Mouse (Mus musculus) lung, embryonic 15.5 days (tissue): ENCODE results near the gene Colgalt1. TPM values are rescaled to one million over a fixed set of nuclear protein-coding genes. Genes with fewer than 3 reads are reported as not detected.

Source experiments
- ATAC-seq: fragments of 200-750 bp; cut with Nextera tagmentation; 2 replicates; pipeline ENCODE4 v1.8.0; 2017; ENCODE audit warnings: moderate number of reproducible peaks, borderline replicate concordance; ENCODE audit not compliant: low FRiP score, low TSS enrichment; ENCODE audit errors: extremely low read depth
- H3K27ac ChIP-seq: fragments of 300-500 bp; sonication (generic); 2 replicates; pipeline ENCODE4 v1.5.1; 2015; ENCODE audit warnings: moderate library complexity, mild to moderate bottlenecking, inconsistent platforms
- H3K27me3 ChIP-seq: fragments of 300-500 bp; sonication (generic); 2 replicates; pipeline ENCODE4 v1.6.1; 2015; ENCODE audit warnings: inconsistent platforms
- H3K36me3 ChIP-seq: fragments of 300-500 bp; sonication (generic); 2 replicates; pipeline ENCODE4 v1.6.1; 2015; ENCODE audit warnings: inconsistent platforms
- H3K4me1 ChIP-seq: fragments of 300-500 bp; sonication (generic); 2 replicates; pipeline ENCODE4 v1.6.1; 2015; ENCODE audit warnings: inconsistent platforms
- H3K4me2 ChIP-seq: fragments of 300-500 bp; sonication (generic); 2 replicates; pipeline ENCODE4 v1.6.1; 2015; ENCODE audit warnings: inconsistent platforms, mild to moderate bottlenecking, moderate library complexity
- H3K4me3 ChIP-seq: fragments of 300-500 bp; sonication (generic); 2 replicates; pipeline ENCODE4 v1.5.1; 2015; ENCODE audit warnings: mild to moderate bottlenecking, inconsistent platforms
- H3K9ac ChIP-seq: fragments of 300-500 bp; sonication (generic); 2 replicates; pipeline ENCODE4 v1.6.1; 2015; ENCODE audit warnings: inconsistent platforms
- H3K9me3 ChIP-seq: fragments of 300-500 bp; sonication (generic); 2 replicates; pipeline ENCODE4 v1.6.1; 2016; ENCODE audit warnings: inconsistent platforms
- WGBS: fragments of 180-500 bp; shearing (Covaris S2); methylation state at CpG from one replicate; pipeline ENCODE4 v1.1.7; 2015; 5-methylcytosine and 5-hydroxymethylcytosine counted together
- polyA plus RNA-seq: library from polyadenylated mRNA; unstranded; fragments of >200 nt; fragmentation: Nextera tagmentation; extraction: Ambion mirVana; gene quantifications from 2 replicates; pipeline ENCODE4 v1.2.1, GENCODE M21; 2015

The Colgalt1 gene
- polyA plus RNA-seq, 1 experiment from 2014 or later: 79.3 TPM

DNA sequence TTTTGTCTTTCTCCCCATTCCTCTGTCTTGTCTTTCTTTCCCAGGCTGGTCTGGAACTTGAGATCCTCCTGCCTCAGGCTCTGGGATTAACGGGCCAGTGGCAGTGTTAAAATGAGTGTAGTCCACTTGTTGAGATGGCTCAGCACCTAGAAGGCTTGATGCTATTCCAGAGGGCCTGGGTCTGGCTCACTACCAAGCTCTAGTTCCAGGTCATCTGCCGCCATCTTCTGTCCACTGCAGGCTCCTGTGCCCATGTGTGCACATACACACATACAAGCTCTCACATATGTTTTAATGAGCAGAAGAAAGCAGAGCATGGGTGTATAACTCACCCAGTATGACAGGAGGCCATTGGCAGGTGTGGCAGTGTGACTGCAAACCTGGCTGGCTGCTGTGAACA is 38.7 kb upstream of the Colgalt1 start:
- Histone ChIP-seq H3K4me1 (peaks cover 40% of the 10 kb centered on the region), H3K36me3 (no peaks in the 10 kb centered on the region), H3K27me3 (no peaks in the 10 kb centered on the region; the same call in 1 of the 2 replicates), H3K4me3 (no peak overlapping the region; the same call in 1 of the 2 replicates), H3K27ac (peak overlapping the region; percentile 83; the same call in 1 of the 2 replicates), H3K9ac (no peak overlapping the region), H3K9me3 (no peaks in the 10 kb centered on the region), H3K4me2 (no peak overlapping the region)
- ATAC-seq: no peak
- 82% methylated on average over 2 of the region's 2 CpGs for WGBS

DNA sequence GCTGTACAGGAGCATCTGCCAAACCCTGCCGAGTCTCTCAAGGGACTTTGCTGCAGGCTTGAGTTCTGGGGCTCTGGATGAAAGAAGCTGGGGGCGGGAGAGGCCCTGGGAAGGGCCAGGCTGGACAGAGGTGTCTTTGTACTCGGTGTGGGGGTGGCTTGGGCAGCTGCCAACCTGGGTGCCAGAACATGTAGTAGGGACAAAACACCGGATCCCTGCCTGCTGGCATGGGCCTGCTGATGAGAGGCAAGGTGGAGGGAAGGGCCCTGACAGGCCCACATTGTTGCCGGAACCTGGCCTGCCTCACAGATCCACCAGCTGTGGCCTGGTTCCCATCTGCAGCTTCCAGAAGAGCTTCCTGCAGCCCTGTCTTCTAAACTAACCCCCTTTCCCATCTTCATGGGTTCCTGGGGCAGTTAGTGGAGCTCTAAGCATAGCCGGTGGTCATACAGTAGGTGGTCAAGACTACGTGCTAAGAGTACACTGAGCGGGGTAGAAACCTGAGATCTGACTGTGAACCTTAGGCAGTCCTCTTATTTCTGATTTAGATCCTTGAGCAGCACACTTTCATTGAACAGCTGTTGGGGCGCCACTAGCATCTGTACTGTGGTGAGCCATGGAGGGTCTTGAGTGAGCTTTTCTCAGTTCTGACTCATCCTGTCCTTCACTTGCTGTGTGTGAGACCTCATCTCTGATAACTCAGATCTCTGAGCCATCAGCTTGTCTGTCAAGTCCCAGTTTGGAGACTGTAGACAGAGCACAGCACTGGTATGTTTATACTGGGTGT is 37.8 kb upstream of the Colgalt1 start:
- H3K4me2 ChIP-seq: peak overlapping the region; percentile 13; the same call in 1 of the 2 replicates
- H3K9ac ChIP-seq: no peak overlapping the region
- no peaks in the 10 kb centered on the region for H3K36me3 ChIP-seq
- WGBS: 51% methylated on average over 9 of the region's 9 CpGs
- ATAC-seq: no peak
- H3K27me3 ChIP-seq: no peaks in the 10 kb centered on the region
- H3K9me3 ChIP-seq: no peaks in the 10 kb centered on the region
- H3K4me1 ChIP-seq: peaks cover 40% of the 10 kb centered on the region
- no peak overlapping the region for H3K4me3 ChIP-seq
- H3K27ac ChIP-seq: peak overlapping the region; percentile 83

DNA sequence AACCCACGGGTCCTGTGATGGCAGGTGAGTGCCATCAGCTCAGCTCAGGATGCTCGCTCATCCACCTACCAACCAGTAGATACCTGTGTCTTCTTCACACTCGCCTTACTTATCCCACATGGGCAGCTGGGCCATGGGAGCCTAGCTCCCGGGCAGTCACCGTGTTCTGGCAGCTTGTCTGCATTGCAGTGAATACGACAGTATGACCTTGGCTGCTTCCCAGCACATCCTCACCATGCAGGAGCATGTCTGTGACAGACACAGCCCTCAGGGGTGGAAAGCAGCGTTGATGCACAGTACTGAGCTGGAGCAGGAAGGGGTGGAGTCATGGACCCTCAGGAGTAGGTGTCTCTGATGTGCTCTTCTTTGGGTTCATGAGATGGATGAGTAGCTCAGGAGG is 36.4 kb upstream of the Colgalt1 start:
- H3K4me1 ChIP-seq: peaks cover 27% of the 10 kb centered on the region
- no peaks in the 10 kb centered on the region for H3K9me3 ChIP-seq
- no peak overlapping the region for H3K4me2 ChIP-seq
- H3K9ac ChIP-seq: no peak overlapping the region
- no peaks in the 10 kb centered on the region for H3K27me3 ChIP-seq
- H3K36me3 ChIP-seq: no peaks in the 10 kb centered on the region
- 58% methylated on average over 7 of the region's 7 CpGs for WGBS
- no peak overlapping the region for H3K4me3 ChIP-seq
- ATAC-seq: no peak
- no peak overlapping the region for H3K27ac ChIP-seq

DNA sequence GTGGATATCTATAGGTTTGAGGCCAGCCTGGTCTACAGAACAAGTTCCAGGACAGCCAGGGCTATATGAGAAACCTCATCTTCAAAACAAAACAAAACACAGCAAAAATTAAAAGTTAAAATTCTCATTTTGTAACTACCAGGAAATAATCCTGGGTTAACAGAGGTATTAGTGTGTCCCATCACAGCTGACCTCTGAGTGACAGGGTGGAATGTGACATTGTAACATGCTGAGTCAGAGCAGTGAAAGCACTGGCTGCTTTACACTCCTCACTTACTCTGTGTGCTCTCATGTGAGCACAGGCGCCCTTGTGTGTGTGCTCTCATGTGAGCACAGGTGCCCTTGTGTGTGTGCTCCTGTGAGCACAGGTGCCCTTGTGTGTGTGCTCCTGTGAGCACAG is 35.8 kb upstream of the Colgalt1 start:
- WGBS: 31% methylated on average over 1 of the region's 1 CpGs
- Histone ChIP-seq H3K9ac (no peak overlapping the region), H3K4me3 (no peak overlapping the region), H3K36me3 (no peaks in the 10 kb centered on the region), H3K27ac (no peak overlapping the region), H3K4me1 (peaks cover 22% of the 10 kb centered on the region), H3K4me2 (no peak overlapping the region), H3K27me3 (no peaks in the 10 kb centered on the region), H3K9me3 (no peaks in the 10 kb centered on the region)
- no peak for ATAC-seq

DNA sequence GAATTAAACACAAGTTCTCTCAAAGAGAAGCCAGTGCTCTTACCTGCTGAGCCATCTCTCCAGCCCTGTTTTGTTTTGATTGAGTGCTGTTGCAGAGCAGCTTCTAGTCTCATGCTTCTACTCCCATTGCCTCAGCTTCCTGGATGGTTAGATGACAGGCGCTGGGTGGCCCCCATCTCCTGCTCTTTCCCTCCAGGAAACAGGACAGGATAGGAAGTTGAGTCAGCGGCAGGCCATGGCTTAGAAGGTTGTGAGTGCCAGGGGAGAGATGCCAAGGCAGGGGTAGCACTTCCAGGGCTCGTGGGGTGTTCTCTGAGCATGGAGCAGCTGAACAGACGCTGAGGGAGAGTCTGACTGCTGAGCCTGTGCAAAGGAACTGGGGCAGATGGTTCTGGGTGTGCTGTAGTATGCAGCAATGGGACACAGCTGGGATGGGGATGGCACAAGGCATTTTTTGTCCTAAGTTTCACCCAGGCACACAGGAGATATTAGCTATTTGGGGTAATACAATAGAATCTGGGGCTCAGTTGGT is 32.9 kb upstream of the Colgalt1 start:
- Histone ChIP-seq H3K4me2 (no peak overlapping the region), H3K9ac (no peak overlapping the region), H3K4me3 (no peak overlapping the region), H3K9me3 (no peaks in the 10 kb centered on the region), H3K27ac (no peak overlapping the region), H3K27me3 (no peaks in the 10 kb centered on the region), H3K36me3 (no peaks in the 10 kb centered on the region; the same call in 1 of the 2 replicates), H3K4me1 (peaks cover 3% of the 10 kb centered on the region)
- 58% methylated on average over 4 of the region's 4 CpGs for WGBS
- ATAC-seq: no peak

DNA sequence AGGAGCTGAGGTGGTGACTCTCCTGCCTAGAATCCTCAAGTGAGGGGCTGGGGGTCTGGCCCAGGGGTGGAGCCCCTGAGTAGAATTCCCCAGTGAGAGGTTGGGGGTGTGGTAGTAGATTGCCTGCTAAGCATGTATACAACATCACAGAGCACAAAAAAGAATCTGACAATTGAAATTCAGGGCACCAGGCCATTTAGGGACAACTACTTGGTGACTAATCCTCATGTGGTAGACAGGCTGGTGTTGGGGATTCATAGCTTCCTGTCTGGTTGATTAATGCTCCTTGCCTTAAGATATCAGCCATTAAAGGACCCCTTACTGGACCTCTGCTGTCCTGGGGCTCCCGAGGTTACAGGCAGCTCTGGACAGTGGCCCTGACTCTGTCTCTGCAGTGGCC is 31.8 kb upstream of the Colgalt1 start:
- no peak for ATAC-seq
- Histone ChIP-seq H3K9ac (no peak overlapping the region), H3K36me3 (no peaks in the 10 kb centered on the region; the same call in 1 of the 2 replicates), H3K9me3 (no peaks in the 10 kb centered on the region), H3K4me3 (no peak overlapping the region), H3K4me2 (no peak overlapping the region), H3K27me3 (no peaks in the 10 kb centered on the region), H3K27ac (no peak overlapping the region), H3K4me1 (no peaks in the 10 kb centered on the region)
- whole genome bisulfite sequencing: 67% methylated on average over 1 of the region's 1 CpGs

DNA sequence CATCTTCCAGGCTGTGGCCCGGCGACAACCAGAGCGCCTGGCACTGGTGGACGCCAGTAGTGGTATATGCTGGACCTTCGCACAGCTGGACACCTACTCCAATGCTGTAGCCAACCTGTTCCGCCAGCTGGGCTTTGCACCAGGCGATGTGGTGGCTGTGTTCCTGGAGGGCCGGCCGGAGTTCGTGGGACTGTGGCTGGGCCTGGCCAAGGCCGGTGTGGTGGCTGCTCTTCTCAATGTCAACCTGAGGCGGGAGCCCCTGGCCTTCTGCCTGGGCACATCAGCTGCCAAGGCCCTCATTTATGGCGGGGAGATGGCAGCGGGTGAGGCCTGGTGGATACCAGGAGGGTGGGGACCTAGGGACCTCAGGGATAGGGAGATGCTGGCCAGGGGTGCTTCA is 31.3 kb upstream of the Colgalt1 start:
- WGBS: 88% methylated on average over 14 of the region's 14 CpGs
- no peak overlapping the region for H3K4me3 ChIP-seq
- no peaks in the 10 kb centered on the region for H3K27me3 ChIP-seq
- no peaks in the 10 kb centered on the region for H3K9me3 ChIP-seq
- ATAC-seq: no peak
- H3K27ac ChIP-seq: no peak overlapping the region
- no peak overlapping the region for H3K9ac ChIP-seq
- no peak overlapping the region for H3K4me2 ChIP-seq
- H3K36me3 ChIP-seq: peaks cover 2% of the 10 kb centered on the region; the same call in 1 of the 2 replicates
- no peaks in the 10 kb centered on the region for H3K4me1 ChIP-seq

DNA sequence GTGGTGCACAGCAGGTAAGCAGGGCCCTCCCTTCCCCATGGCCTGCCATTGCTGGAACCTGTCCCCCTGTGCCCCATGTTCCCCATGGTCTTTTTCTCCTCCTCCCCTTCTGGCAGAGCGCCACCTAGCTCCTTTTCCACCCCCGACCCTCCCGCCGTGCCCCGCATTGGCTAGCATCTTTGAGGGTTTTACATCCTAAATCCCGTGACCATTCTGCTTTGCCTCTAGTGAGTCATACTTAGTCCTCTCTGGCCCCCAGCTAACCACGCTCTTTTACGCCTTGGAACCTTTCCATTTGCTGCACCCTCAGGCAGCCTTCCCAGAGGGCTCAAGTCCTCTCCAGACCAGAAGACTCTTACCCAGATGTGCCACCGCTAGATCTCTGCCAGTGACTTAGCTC is 30.6 kb upstream of the Colgalt1 start:
- H3K9me3 ChIP-seq: no peaks in the 10 kb centered on the region
- H3K4me2 ChIP-seq: no peak overlapping the region
- WGBS: 54% methylated on average over 9 of the region's 9 CpGs
- ATAC-seq: no peak
- no peak overlapping the region for H3K9ac ChIP-seq
- no peaks in the 10 kb centered on the region for H3K4me1 ChIP-seq
- no peak overlapping the region for H3K4me3 ChIP-seq
- H3K27ac ChIP-seq: no peak overlapping the region
- peaks cover 7% of the 10 kb centered on the region; the same call in 1 of the 2 replicates for H3K36me3 ChIP-seq
- H3K27me3 ChIP-seq: no peaks in the 10 kb centered on the region

DNA sequence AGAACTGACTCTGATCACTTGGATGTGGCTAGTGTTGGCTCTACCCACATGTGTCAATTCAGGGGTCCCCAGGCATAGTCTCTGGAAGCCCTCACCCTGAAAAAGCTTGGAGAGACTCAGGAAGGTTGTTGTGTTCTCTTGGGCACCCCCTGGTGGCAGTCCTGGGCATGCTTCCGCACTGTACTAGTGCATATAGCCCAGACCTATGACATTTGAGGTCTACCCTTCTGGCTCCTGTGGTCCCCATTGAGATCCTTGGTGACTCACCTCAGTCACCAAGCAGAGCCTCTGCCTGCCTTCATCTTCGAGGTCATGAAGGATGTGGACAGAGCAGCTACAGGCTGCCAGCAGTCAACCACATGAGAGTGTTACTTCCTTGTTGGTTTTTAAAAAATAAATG is 23.9 kb upstream of the Colgalt1 start:
- H3K4me2 ChIP-seq: no peak overlapping the region
- peaks cover 7% of the 10 kb centered on the region; the same call in 1 of the 2 replicates for H3K36me3 ChIP-seq
- 72% methylated on average over 2 of the region's 2 CpGs for WGBS
- no peak overlapping the region for H3K4me3 ChIP-seq
- no peaks in the 10 kb centered on the region for H3K9me3 ChIP-seq
- H3K27me3 ChIP-seq: no peaks in the 10 kb centered on the region
- no peak overlapping the region for H3K9ac ChIP-seq
- ATAC-seq: no peak
- peaks cover 6% of the 10 kb centered on the region for H3K4me1 ChIP-seq
- no peak overlapping the region for H3K27ac ChIP-seq

DNA sequence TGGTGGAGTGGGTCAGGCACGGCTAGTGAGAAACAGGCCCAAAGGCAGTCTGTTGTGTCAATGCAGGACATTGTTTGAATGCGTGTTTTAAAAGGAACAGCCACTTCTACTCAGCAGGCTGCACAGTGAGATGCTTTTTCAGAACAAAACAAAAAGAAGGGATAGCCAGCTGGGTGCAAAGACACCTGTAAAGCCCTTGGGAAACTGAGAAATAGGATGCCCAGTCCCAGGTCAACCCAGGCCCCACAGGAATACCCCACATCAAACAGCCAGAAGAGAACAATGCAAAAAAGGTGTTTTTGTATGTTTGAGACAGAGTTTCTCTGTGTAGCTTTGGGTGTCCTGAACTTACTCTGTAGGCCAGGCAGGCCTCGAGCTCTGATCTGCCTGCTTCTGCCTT is 22.0 kb upstream of the Colgalt1 start:
- peaks cover 17% of the 10 kb centered on the region for H3K4me1 ChIP-seq
- H3K36me3 ChIP-seq: peaks cover 7% of the 10 kb centered on the region; the same call in 1 of the 2 replicates
- ATAC-seq: no peak

DNA sequence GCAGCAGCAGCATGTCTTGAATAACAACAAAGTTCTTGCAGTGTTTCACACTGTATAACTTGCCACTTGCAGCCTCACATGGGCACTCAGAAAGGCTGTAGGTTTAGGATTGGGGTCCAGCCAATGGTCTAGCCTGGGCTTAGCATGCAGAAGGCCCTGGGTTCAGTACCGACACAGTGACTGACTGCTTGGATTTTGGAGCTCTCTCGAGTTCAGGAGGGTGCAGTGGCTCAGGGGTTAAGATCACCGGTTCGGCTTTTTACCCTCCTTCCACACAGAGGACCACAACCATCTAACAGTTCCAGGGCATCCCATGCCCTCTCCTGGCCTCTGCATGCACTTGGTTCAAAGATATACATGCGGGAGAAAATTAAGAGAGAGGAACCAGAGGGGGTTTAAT is 19.8 kb upstream of the Colgalt1 start:
- no peak overlapping the region for H3K27ac ChIP-seq
- peak overlapping the region; percentile 83 for H3K9ac ChIP-seq
- 13% methylated on average over 5 of the region's 5 CpGs for WGBS
- H3K4me1 ChIP-seq: peaks cover 21% of the 10 kb centered on the region
- no peaks in the 10 kb centered on the region; the same call in 1 of the 2 replicates for H3K36me3 ChIP-seq
- H3K27me3 ChIP-seq: no peaks in the 10 kb centered on the region
- no peak for ATAC-seq
- peak overlapping the region; percentile 72 for H3K4me3 ChIP-seq
- H3K4me2 ChIP-seq: peak overlapping the region; percentile 89
- H3K9me3 ChIP-seq: no peaks in the 10 kb centered on the region

More for the DNA sequence above, 22.0 kb upstream of the Colgalt1 start:
- no peak overlapping the region for H3K9ac ChIP-seq
- H3K9me3 ChIP-seq: no peaks in the 10 kb centered on the region
- no peak overlapping the region for H3K27ac ChIP-seq
- WGBS: 61% methylated on average over 3 of the region's 3 CpGs
- H3K27me3 ChIP-seq: no peaks in the 10 kb centered on the region
- no peak overlapping the region for H3K4me3 ChIP-seq
- no peak overlapping the region for H3K4me2 ChIP-seq
